ENCODE assay signal across 14 mouse cellular contexts in genomic region chr1:191880921-191881609, GRCm38 (mm10). TPM values are rescaled to one million over a fixed set of nuclear protein-coding genes. Genes with fewer than 3 reads are reported as not detected.
A peak's percentile ranks its signal among the peaks of the same experiment; 100 is the strongest.
DNase-seq lines count a peak whose midpoint lies in the region; ATAC-seq and TF ChIP-seq lines count a peak whose summit lies in the region.
"Had no signal": no experiment of that assay in that cellular context is flagged by ENCODE, and none has a peak within 500 bp of the region (broad histone marks: within the 10 kb centered on the region; RNA-seq: fewer than 3 reads in every experiment).

No protein-coding gene starts in this region.

- no peaks in the 10 kb centered on the region for H3K36me3 ChIP-seq in heart, embryonic 11.5 days (ENCODE audit: control insufficient read depth, insufficient read depth, low read length)
- no peaks in the 10 kb centered on the region for H3K36me3 ChIP-seq in C2C12 (ENCODE audit: control insufficient read depth, insufficient read depth)
- H3K36me3 ChIP-seq in embryonic facial prominence, embryonic 10.5 days (replicated peaks), result no peaks in the 10 kb centered on the region
- no peaks in the 10 kb centered on the region for H3K36me3 ChIP-seq in liver, embryonic 16.5 days (ENCODE audit: control insufficient read depth, insufficient read depth)
- H3K36me3 ChIP-seq: hindbrain, embryonic 13.5 days; limb, embryonic 10.5 days; stomach, embryonic 15.5 days had no signal

- H3ac ChIP-seq in C2C12 (ENCODE audit: control insufficient read depth, insufficient read length, low read depth), result no peak overlapping the region

- H3K9me3 ChIP-seq in heart, embryonic 11.5 days (replicated peaks; ENCODE audit: control insufficient read depth, low read length), result no peaks in the 10 kb centered on the region
- no peaks in the 10 kb centered on the region for H3K9me3 ChIP-seq in embryonic facial prominence, embryonic 10.5 days
- no peaks in the 10 kb centered on the region for H3K9me3 ChIP-seq in liver, embryonic 16.5 days (replicated peaks; ENCODE audit: control insufficient read depth, low read length)
- H3K9me3 ChIP-seq: hindbrain, embryonic 13.5 days; limb, embryonic 10.5 days; stomach, embryonic 15.5 days had no signal

- H3K4me3 ChIP-seq in heart, embryonic 11.5 days (ENCODE audit: low read depth, low read length), result no peak overlapping the region
- H3K4me3 ChIP-seq in C2C12 (ENCODE audit: insufficient read depth, poor library complexity, severe bottlenecking), result no peak overlapping the region
- no peak overlapping the region for H3K4me3 ChIP-seq in embryonic facial prominence, embryonic 10.5 days
- no peak overlapping the region for H3K4me3 ChIP-seq in liver, embryonic 16.5 days (ENCODE audit: low read depth, low read length)
- H3K4me3 ChIP-seq: hindbrain, embryonic 13.5 days; layer of hippocampus, adult 2 months; limb, embryonic 10.5 days; stomach, embryonic 15.5 days had no signal

- no peak for DNase-seq in heart, postnatal 36 days
- no peak for DNase-seq in embryonic facial prominence, embryonic 10.5 days (ENCODE audit: low spot score)
- DNase-seq in frontal cortex, adult 2 months (ENCODE audit: extremely low spot score in 1 of 2, low spot score in 1 of 2), result no peak
- no peak for DNase-seq in cerebellum, adult 9-11 months
- DNase-seq: adrenal gland, postnatal 14 days; cerebellum, adult 2 months had no signal

- H3K27ac ChIP-seq in heart, embryonic 11.5 days (ENCODE audit: low read depth, low read length), result peak overlapping the region; percentile 55
- peak overlapping the region; percentile 6; the same call in 1 of the 2 replicates for H3K27ac ChIP-seq in embryonic facial prominence, embryonic 10.5 days (replicated peaks)
- H3K27ac ChIP-seq in liver, embryonic 16.5 days (ENCODE audit: low read length), result no peak overlapping the region
- H3K27ac ChIP-seq: hindbrain, embryonic 13.5 days; layer of hippocampus, adult 2 months; limb, embryonic 10.5 days; macrophage; stomach, embryonic 15.5 days had no signal

- H3K4me1 ChIP-seq in heart, embryonic 11.5 days (ENCODE audit: control insufficient read depth, insufficient read depth, low read length), result peaks cover 37% of the 10 kb centered on the region
- peaks cover 35% of the 10 kb centered on the region for H3K4me1 ChIP-seq in embryonic facial prominence, embryonic 10.5 days
- peaks cover 48% of the 10 kb centered on the region for H3K4me1 ChIP-seq in liver, embryonic 16.5 days (ENCODE audit: control insufficient read depth, low read depth, low read length)

- no peak for TF ChIP-seq CTCF in C2C12 (IDR thresholded peaks at IDR 0.05; ENCODE audit: control insufficient read depth, insufficient read depth, insufficient read length)

- peak overlapping the region; percentile 4; the same call in 1 of the 2 replicates for H3K9ac ChIP-seq in heart, embryonic 11.5 days (ENCODE audit: low read depth, low read length)
- no peak overlapping the region for H3K9ac ChIP-seq in liver, embryonic 16.5 days (ENCODE audit: low read depth, low read length)
- H3K9ac ChIP-seq: hindbrain, embryonic 13.5 days; stomach, embryonic 15.5 days had no signal

- no peaks in the 10 kb centered on the region for H3K79me3 ChIP-seq in C2C12 (ENCODE audit: low read depth)

- 51% methylated on average over 8 of the region's 8 CpGs for WGBS in heart, embryonic 11.5 days (ENCODE audit: insufficient replicate concordance)
- WGBS in embryonic facial prominence, embryonic 10.5 days, result 73% methylated on average over 8 of the region's 8 CpGs
- WGBS in liver, embryonic 16.5 days (ENCODE audit: insufficient replicate concordance), result 19% methylated on average over 8 of the region's 8 CpGs

- no peaks in the 10 kb centered on the region for H3K27me3 ChIP-seq in heart, embryonic 11.5 days (ENCODE audit: control insufficient read depth, insufficient read depth, low read length)
- H3K27me3 ChIP-seq in C2C12 (ENCODE audit: control insufficient read depth, insufficient read depth, insufficient read length), result no peaks in the 10 kb centered on the region
- H3K27me3 ChIP-seq in embryonic facial prominence, embryonic 10.5 days (replicated peaks; ENCODE audit: low read depth, poor library complexity, severe bottlenecking), result no peaks in the 10 kb centered on the region
- no peaks in the 10 kb centered on the region for H3K27me3 ChIP-seq in liver, embryonic 16.5 days (ENCODE audit: control insufficient read depth, insufficient read depth, low read depth, low read length)
- H3K27me3 ChIP-seq: hindbrain, embryonic 13.5 days; stomach, embryonic 15.5 days had no signal

- no peak for ATAC-seq in heart, embryonic 11.5 days (replicated peaks; ENCODE audit: insufficient number of reproducible peaks, low FRiP score, low TSS enrichment)
- no peak for ATAC-seq in liver, embryonic 16.5 days (ENCODE audit: low read depth)

- no peak overlapping the region for H3K4me2 ChIP-seq in heart, embryonic 11.5 days
- peak overlapping the region; percentile 35; the same call in 1 of the 2 replicates for H3K4me2 ChIP-seq in liver, embryonic 16.5 days (ENCODE audit: low read depth, low read length)
- H3K4me2 ChIP-seq: hindbrain, embryonic 13.5 days; stomach, embryonic 15.5 days had no signal

- H3K79me2 ChIP-seq in C2C12 (ENCODE audit: control insufficient read depth, insufficient read depth), result no peaks in the 10 kb centered on the region

- intact Hi-C loops in heart, postnatal 36 days (cut with DNase I), result no loop called here

TF ChIP-seq in C2C12, 6 proteins besides CTCF, POLR2A, EP300 and RAD21:
- TF ChIP-seq MYOG (IDR thresholded peaks at IDR 0.05; ENCODE audit: control insufficient read depth, extremely low read depth, insufficient read length), result no peak
- TF ChIP-seq CEBPB (IDR thresholded peaks at IDR 0.05; ENCODE audit: low read depth), result peak; percentile 49

RNA-seq across cellular contexts. Expression of gene Slc30a1, which starts 25.5 kb away (rescaled TPM):
- polyA plus RNA-seq in heart, embryonic 11.5 days (2014; fragmentation: Nextera tagmentation; extraction: Ambion mirVana), result 2.1 and 2.4 TPM in 2 replicates
- total RNA-seq in heart, postnatal 36 days (2021), result 10 to 100 TPM; 19.7 to 27.2 TPM
- polyA plus RNA-seq in C2C12 (2012; fragmentation: generic; extraction: Trizol), result 3.5 TPM
- polyA plus RNA-seq in embryonic facial prominence, embryonic 10.5 days (2016; fragmentation: Nextera tagmentation; extraction: Ambion mirVana), result 1.5 and 1.8 TPM in 2 replicates
- 0.86 and 1.1 TPM in 2 replicates for polyA plus RNA-seq in liver, embryonic 16.5 days (2015; fragmentation: Nextera tagmentation; extraction: Ambion mirVana)
- 22.3 and 22.9 TPM in 2 replicates for polyA plus RNA-seq in frontal cortex, adult 2 months (2012; rRNA removed)

RNA-seq across cellular contexts. Expression of gene Nek2, which starts 59.8 kb away (rescaled TPM):
- 27.0 and 32.2 TPM in 2 replicates for polyA plus RNA-seq in heart, embryonic 11.5 days (2014; fragmentation: Nextera tagmentation; extraction: Ambion mirVana)
- under 1 TPM; 0.53 to 0.70 TPM for total RNA-seq in heart, postnatal 36 days (2021)
- polyA plus RNA-seq in C2C12 (2012; fragmentation: generic; extraction: Trizol), result 47.6 TPM
- polyA plus RNA-seq in embryonic facial prominence, embryonic 10.5 days (2016; fragmentation: Nextera tagmentation; extraction: Ambion mirVana), result 60.0 and 62.2 TPM in 2 replicates
- polyA plus RNA-seq in liver, embryonic 16.5 days (2015; fragmentation: Nextera tagmentation; extraction: Ambion mirVana), result 27.2 and 29.4 TPM in 2 replicates
- polyA plus RNA-seq in frontal cortex, adult 2 months (2012; rRNA removed), result 0.63 and 0.88 TPM in 2 replicates

Comparison
In these comparisons a context has a peak if more than half of its experiments do, and no peak if none do; other contexts are left out.
1. RNA of gene Nek2, which starts 59.8 kb away (polyA plus RNA-seq): 60.0 to 62.2 TPM in embryonic facial prominence, embryonic 10.5 days, 47.6 TPM in C2C12 (single experiment), 27.2 to 29.4 TPM in liver, embryonic 16.5 days and 27.0 to 32.2 TPM in heart, embryonic 11.5 days; 0.63 to 0.88 TPM in frontal cortex, adult 2 months; every median in the first group is over 10 times any median in the second.